Mouse (Mus musculus): ENCODE results near the gene Dmrta1.
"Not testable (repeated sequence)": the region's sequence is repeated elsewhere in the genome, so short reads cannot be mapped to it uniquely, and the experiment has no call there.

Dmrta1 gene
- long read RNA-seq, experiment 1, result 0 reads
- long read RNA-seq, experiment 2, result 0 reads

DNA sequence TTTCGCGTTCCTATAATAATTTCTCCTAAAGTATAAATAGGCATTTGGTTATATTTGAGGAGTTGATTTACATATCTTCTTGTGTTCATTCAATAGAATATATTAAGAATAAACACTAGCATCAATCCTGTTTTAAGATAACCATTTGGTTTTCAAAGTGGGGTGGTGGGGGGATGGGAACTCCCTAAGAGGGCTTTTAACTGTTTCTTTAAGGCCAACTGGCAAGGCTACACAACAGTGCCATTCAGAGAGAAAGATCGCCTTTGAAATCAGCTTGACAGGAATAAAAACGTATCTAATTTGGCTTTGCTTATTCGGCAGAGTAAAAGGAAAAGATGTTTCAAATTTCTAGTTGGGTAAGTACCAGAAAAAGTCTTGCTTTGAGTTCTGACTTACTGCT lies at the start of gene Dmrta1:
Dmrta1 (plus strand) TSS at position 242 of the 400 bp plus-strand sequence.
- intact Hi-C loops (cut with DNase I), result no loop called here

DNA sequence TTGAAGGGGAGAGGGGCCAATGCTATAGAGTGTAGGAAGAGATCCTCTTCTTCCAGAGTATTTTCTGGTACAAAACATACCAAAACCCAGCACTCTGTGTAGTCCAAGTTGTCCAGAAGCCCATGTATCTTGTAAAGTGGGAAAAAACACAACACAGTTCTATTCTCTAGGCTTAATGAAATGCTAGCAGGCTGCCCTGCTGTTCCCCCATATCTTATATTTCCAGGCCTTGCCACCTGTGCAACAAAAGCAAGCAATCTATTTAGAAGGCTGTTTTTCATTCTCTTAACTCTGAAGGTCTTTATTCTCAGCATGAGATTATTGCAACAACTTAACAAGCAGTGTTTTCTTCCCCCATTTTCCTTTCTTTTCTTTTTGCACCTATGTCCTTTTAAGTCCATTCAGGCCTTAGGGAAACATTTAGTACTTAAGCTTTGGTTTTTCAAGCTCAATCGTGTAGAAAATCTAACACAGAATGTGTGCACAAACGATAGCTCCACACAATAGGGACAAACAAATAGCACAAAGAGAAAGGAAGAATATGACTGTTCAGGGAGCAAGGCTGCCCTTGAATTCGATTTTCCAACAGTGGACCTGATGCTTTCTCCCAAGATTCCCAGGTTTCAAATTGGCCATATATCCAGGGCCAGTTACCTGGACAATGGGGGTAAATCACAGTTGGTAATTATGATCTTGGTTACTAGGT lies 48.7 kb upstream of the Dmrta1 start:
- intact Hi-C loops (cut with DNase I), result no loop called here

DNA sequence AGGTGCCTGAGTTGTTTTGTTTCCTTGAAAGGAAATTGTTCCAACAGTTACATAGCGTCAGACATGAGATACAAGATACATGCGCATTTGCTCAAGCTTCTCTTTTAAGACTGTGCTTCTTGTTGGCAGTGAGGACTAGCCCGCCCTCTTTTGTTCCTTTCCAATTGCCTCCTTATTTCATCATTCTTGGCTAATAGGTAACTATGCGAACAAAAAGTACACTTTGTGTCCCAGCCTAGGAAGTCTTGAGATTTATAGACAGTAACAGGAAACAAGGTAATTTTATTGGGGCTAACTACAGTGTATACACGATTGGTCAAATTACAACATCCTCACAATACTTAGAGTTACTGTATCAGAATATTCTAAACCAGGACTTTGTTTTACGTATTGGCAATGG lies 47.7 kb upstream of the Dmrta1 start:
- intact Hi-C loops (cut with DNase I), result no loop called here

DNA sequence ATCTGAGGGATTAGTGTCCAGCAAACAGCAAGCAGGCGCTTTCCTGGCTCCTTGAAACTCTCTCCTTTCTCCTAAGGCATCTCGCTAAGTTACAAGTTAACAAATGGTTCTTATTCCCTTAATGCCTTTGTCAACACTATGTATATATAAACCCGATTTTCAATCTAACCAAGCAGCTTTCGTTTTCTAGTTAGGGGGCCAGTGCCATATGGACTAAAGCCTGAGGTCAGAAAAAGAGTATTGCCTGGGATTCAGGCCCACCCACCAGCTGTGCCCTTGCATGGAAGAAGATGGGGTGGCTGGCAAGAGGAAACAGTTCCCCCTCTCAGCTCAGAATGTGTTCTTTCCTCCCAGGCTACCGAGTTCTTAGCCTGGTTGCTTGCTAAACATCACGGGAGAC lies 40.6 kb upstream of the Dmrta1 start:
- intact Hi-C loops (cut with DNase I), result no loop called here

DNA sequence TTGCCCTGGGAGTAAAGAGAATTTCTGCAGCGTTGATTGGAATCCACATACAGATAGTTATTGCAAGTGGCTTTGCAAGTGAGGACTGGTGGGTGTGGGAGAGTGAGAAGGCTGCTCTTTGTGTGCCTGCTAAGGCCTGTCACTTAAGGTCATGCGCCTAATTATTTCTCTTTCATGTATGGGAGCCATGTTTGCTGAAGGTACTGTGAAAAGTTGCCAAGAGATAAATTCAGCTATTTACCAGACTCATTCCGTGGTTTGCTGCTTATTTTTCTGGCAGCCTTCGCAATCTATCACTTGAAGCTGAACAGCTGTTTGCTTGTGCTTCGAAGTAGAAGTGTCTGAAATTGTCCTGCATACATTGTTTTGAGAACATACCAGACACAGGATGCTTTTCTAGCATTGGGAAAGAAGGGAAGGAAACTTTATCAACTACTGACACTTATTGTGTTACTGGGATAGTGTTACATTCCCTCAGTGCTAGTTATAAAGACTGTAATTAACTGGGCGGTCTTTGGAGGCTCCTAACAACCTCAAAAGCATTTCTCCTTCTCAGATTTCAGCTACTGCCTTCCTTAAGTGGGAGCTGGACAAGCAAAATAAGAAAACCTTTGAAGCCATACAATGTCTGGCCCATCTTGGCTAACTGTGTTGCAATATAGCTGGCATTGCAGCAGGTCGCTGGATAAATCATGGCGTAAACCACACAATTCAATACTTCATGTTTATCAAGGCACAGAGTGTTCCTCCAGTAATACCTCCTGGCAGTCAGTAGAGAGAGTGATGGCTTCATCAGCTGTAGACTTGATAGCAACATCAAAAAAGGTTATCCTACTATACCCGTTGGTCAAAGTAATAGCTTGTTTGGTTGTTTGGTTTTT lies 34.8 kb upstream of the Dmrta1 start:
- intact Hi-C loops (cut with DNase I), result no loop called here

DNA sequence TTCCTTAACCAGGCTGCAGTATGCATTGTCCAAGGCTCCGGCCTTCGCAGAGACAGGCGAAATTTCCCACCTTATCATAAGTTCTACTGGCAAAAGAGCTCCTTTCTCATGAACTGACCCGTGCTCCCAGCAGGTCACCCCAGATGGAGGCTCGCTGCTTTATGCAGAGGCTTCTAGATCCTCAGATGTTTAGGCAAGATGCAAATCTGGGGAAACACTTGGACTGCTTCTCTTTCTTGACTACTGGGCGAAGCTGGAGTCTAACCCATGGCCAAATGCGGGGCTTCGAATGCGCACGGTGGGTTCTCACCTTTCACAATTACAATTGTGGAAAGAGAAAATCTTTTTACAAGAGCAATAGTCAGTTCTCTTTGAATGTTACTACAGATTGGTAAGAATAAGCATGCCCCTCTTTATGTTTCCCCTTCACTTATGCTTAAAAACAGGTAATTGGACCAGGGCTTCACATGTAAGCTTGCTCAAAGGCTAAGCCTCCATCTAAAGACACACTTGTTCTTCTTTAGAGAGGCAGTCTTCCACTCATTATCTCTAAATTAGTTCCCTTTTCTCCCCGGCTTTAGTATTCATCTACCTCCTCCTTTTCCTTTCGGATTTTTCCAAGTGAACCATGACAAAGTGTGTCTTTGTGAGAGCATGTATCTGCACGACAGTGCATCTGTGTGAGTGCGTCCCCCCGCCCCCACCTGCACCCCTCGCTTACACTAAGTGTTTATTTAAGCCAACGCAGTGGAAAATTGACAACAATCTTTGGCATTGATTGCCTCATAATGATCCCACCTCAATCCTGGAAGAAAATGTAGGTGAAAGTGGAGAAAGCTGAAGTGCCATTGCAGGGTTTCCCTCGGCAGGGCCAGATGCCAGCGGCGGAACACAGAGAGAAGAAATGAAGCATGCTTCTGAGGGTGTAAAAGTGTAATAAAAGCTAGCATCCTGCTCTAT lies 28.6 kb upstream of the Dmrta1 start:
- intact Hi-C loops (cut with DNase I), result no loop called here

DNA sequence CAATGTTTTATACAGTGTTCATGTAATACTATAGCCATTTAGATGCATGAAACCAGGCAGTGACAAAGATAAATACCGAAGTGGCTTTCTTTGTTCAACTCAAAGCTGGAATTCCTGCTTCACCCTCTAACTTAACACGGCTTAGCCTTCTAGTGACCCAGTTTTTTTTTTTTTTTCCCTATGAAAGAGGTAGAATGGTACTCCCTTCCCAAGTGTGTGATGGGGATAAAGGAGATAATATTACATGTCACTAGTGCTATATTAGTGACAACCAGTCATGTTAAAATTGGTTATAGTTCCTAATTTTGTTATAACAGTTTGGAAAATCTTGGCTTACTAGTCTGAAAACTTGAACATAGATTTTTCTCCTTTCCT lies 27.9 kb upstream of the Dmrta1 start:
- intact Hi-C loops (cut with DNase I), result no loop called here

DNA sequence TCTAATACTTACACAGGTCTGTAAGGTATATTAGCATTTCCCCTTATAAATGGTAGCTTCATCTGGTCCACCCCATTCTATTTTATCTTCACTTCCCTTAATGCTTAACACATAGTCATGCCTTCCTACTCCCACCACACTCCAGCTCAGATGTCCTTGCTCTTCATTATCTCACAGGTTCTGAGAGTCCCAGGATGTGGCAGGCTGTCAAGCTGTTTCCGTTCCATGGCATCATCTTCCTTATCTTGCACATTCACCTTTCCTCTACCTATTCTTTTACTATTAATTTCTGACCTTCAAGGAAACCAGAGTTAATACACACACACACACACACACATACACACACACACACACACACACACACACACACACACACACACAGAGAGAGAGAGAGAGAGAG lies 27.5 kb upstream of the Dmrta1 start:
- intact Hi-C loops (cut with DNase I), result no loop called here

DNA sequence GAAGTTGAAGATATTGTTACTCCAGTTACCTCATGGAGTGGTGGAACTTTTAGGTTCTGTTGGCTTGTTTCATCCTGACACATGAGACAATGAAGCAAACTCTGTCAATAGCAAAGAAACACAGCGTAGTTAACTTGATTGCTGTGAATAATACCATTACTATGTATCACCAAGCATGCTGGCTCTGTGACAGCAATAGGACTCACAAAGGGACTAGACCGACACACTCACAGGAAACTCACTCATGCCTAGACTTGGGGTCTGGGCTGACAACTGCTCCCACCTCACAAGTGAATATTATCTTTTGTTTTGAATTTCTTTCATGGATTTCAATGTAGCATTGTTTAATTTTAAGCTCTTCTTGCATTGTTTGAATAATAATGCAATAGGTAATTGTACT lies 15.8 kb upstream of the Dmrta1 start:
- intact Hi-C loops (cut with DNase I), result no loop called here

DNA sequence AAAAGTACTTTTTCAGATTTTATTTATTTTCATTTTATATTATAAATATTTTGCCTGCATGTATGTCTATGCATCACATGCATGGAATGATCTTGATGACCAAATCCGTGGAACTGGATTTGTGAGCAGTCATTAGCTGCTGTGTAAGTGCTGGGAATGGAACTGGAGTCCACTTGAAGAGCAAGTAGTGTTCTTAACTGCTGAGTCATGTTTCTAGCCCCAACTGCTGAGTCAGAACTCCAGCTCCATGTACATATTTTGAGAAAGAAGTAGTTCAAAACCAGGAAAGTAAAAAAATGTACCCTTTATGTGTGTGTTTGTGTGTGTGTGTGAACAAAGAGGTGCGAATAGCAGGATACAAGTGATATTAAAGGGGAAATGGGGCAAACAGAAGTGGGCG lies 4.5 kb upstream of the Dmrta1 start:
- intact Hi-C loops (cut with DNase I), result no loop called here

DNA sequence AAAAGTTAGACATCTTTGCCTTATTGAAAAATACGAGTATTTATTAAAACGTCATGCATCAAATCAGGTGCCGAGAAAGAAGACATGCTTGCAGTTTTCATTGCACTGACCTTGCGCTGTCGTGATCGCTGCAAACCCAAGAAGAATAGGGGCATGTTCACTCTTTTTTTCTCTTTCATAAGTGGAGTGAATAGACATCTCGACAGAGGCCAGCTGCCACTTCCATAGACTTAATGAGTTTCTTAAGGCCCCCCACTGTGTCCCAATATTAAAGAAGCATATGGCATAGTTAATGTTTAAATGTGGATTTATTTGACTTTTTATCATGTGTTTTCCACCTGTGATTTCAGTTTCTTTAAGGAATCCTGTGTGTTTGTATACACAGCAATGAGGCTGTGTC lies 1.3 kb upstream of the Dmrta1 start:
- intact Hi-C loops (cut with DNase I), result no loop called here

DNA sequence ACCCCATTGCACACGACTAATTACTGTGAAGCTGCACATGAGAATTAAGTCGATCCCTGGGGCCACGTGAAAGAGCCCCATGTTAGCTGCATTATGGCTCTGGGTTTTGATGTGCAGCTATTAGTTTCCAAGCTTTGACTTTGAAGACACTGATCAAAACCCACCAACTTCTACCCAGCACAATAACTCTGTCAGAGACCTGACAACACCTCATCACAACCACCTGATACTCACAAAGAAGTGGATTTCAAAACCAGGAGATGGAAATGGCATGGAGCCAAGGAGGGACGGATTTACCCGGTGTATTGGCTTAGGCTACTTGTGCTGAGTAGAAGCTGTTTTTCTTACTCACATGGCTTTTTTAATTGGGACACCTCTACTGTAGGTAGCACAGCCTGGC lies 523 bp upstream of the Dmrta1 start:
- intact Hi-C loops (cut with DNase I), result no loop called here

DNA sequence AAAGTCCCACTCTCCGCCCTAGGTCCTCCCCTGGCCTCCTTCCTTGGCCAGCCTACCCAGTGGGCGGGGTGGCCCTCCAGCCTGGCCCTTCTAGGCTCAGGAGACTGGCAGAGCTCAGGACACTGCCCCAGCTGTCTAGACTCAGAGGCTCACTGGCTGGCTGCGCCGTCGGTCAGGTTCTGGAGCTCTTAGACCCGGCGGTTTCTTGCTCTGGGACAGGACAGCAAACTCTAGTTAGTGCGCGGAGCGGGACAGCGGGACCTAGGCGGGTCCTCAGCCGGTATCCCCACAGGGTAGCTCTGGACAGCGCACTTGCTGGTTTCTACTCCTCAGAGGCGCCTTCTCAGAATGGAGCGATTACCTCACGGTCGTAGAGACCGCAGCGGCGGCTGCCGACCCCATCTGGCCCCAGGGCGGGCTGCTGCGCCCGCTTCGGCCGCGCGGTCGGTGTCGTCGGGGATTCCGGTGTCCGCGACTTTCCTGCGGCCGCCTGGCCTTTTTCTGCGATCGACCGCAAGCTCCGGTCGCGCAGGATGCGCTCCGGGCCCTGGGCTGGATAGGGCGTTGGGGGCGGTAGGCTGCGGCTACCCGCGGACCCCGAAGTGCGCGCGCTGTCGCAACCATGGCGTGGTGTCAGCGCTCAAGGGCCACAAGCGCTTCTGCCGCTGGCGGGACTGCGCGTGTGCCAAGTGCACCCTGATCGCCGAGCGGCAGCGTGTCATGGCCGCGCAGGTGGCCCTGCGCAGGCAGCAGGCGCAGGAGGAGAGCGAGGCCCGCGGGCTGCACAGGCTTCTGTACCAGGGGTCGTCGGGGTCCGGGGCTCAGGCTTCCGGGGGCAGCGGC lies 8.9 kb downstream of the Dmrta1 start:
- intact Hi-C loops (cut with DNase I), result no loop called here

DNA sequence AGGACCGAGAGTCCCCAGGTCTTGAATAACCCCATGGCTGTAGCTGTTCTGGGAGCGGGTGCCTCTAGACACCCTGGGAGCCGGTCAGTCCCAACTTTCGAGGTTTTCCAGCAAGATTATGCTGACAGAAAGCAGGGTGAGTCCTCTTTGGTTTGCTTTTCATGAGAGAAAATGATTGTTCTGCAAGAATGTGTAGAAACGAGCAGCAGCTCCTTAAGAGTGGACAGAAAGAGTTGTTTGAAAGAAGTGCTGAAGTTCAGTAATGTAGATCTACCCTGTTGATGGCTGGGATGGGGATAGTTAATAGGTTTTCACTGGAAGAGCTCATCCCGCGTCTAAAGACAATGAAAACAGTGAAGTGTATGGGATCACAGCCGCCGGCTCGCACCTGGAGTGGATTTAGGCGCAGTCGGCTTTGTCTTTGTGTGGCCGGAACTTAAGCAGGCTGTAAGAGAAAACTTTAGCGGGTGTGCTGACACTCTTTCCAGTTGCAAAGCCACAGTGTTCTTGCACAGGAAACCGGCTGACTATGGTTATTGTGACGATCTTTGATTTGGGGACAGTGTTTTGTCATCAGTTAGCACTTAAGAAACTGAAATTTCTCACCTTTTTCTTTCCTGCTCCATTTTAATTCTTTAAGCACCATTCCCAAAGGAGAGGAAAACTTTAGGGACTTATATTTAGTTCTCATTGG lies 9.7 kb downstream of the Dmrta1 start:
- intact Hi-C loops (cut with DNase I), result no loop called here

DNA sequence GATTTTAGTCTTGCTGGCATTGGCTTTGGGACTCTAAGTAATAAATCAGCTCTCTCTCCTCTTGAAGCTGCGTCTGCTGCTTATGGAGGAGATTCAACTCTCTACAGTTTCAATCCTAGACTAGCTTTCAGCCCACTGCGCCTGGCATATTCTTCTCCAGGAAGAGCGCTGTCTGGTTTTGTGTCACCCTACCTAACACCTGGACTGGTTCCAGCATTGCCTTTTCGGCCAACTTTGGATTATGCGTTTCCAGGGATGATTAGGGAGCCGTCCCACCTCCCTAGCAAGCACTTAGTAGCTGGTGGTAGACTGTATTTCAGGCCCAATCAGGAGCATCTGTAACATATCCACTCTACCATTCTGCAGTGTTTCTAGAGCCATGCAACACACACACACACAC lies 12.7 kb downstream of the Dmrta1 start:
- intact Hi-C loops (cut with DNase I), result loop anchor here (2.0 to 10.0 kb wide), 3 partner anchors 115 to 547 kb away; no protein-coding TSS in a partner anchor

DNA sequence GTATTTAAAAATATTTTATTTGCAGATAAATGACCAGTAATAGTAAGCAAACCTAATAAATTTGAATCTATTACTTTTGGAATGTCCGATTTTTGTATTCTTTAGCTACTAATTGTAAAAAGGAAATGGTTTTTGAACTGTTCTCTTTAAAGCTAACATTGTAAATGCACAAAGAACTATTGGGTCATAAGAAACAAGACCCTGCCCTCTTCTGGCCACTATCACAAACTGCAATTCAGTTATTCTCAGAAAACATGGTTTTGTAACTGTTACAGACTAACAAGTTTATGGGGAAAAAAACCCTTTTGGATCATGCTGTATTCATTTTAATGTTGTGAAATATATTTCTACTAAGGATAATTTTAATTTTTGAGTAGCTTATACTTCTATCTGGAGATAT lies 13.5 kb downstream of the Dmrta1 start:
- intact Hi-C loops (cut with DNase I), result loop anchor here (5.0 to 10.0 kb wide), 2 partner anchors 115 to 548 kb away; no protein-coding TSS in a partner anchor

DNA sequence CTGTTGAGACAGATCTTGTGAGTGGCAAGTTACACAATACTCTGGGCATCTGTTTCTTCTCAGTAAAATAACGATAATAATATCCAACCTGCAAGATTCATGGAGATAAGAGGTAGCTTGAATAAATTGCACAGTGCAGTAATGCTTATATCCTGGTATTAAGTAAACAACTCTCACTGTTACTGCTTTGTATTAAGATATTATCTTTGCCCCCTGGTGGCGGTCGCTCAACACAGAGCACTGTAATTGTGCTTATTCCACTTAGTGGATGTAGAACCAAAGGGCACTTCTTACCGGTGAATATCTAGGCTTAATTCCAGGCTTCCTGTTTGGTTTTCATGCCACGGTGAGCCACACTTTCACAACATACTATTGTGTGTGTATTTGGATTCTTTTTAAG lies 16.4 kb downstream of the Dmrta1 start:
- intact Hi-C loops (cut with DNase I), result loop anchor here (10.0 kb wide), 1 partner anchor 551 kb away; no protein-coding TSS in a partner anchor

DNA sequence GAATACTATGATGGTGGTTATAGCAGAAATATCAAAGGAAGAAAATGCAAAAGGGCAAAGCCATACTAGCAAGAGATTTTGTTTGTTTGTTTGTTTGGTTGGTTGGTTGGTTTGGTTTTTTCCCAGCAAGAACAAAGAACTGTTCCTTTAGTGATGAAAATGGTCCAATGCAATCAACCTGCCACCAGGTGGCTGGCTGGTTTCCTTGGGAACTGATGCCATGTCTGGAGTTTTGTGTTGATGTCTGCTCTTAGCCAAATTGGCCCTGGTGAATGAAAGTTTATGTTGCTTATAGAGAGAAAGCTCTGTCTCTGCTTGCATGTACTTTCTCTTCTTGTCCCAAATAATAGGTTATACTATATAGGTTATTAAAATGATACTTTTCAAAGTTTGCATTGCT lies 18.7 kb downstream of the Dmrta1 start:
- intact Hi-C loops (cut with DNase I), result loop anchor here (10.0 kb wide), 1 partner anchor 553 kb away; no protein-coding TSS in a partner anchor

DNA sequence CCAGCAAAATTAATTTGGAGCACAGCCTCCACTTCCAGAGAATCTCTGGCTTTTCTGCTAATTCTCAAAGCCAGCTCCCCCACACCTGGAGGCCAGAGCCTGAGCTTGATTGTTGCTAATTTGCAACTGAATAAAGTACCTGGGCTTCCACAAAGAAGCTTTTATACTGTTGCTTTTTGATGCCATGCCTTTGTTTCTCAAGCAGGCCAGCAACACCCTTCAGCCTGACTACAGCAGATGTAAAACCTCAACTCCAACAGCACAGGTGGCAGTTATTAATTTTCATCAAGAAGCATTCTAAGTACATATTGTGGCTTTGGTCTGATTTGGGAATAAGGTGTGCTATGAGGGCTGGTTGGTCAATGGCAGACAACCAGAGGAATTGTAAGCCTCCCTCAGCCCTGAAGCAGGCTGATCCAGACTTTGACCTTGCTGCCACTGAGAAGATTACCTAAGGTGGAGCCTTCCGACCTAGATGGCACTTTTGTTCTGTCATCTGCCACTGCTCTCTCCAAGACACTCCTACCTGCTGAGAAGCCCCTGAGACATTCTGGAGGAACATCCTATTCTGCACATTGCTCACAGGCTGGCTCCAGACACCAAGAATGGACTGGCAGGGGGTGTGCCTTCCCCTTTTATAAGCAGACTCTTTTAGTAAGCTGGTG lies 44.4 kb downstream of the Dmrta1 start:
- intact Hi-C loops (cut with DNase I), result not testable (repeated sequence)

Data from adrenal gland (tissue).